Mouse (Mus musculus): ENCODE measurements around the gene Gp9. TPM values are rescaled to one million over a fixed set of nuclear protein-coding genes. Genes with fewer than 3 reads are reported as not detected.

Gp9 gene
- 3.0 and 3.1 TPM in 2 replicates for polyA plus RNA-seq (2016; fragmentation: Nextera tagmentation; extraction: Ambion mirVana)

DNA sequence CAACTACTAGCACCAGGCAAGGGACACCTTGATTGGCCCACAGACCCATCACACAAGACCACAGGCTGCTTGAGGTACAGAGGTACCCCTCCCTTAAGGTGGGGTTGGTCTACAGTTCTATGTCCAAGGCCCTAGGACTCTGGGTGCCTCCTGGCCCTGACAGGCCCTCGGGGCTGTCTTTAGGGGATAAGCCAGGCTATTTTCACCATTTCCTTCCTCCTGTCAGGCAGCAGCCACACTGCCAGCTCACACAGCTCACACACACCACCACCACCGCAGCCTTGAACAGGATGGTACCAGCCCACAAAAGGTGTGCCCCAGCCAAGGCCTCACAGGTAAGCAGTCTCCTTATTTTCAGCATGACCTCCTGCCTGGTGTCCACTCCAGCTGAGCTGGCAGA lies at the start of gene Gp9:
Gene Gp9 (plus strand): TSS at position 231 of the 400 bp plus-strand sequence.
- no peak within 1 kb of the TSS for H3K4me3 ChIP-seq
- DNase-seq (ENCODE audit: low spot score) = no peak

DNA sequence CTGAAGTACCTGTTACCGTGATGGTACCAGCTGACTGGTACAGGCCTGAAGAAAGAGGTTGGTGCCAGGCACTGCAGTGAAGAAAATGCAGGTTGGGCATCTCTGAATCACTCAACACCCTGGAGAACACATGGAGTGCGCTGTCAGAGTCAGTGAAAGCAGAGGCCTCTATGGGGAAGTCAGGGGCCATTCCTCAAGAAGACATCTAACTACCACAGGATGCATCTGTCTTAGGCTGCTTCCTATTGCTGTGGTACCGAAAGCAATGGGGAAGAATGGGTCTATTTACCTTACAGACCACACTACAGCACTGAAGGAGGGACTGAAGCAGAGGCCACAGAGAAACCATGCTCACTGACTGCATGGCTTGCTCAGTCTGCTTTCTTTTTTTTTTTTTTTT lies 49.8 kb upstream of the Gp9 start:
- DNase-seq (ENCODE audit: low spot score) = no peak

More for the DNA sequence above, at the start of gene Gp9:
- H3K4me1 ChIP-seq (replicated peaks) = no peaks in the 10 kb centered on the region
- no peak within 1 kb of the TSS; the same call in 1 of the 2 replicates for H3K27ac ChIP-seq
- no peaks in the 10 kb centered on the region for H3K27me3 ChIP-seq (ENCODE audit: insufficient read depth, poor library complexity, severe bottlenecking)
- H3K9me3 ChIP-seq = peaks cover 4% of the 10 kb centered on the region; the same call in 1 of the 2 replicates
- H3K36me3 ChIP-seq = no peaks in the 10 kb centered on the region
- WGBS = 72% methylated on average over 2 of the region's 2 CpGs

DNA sequence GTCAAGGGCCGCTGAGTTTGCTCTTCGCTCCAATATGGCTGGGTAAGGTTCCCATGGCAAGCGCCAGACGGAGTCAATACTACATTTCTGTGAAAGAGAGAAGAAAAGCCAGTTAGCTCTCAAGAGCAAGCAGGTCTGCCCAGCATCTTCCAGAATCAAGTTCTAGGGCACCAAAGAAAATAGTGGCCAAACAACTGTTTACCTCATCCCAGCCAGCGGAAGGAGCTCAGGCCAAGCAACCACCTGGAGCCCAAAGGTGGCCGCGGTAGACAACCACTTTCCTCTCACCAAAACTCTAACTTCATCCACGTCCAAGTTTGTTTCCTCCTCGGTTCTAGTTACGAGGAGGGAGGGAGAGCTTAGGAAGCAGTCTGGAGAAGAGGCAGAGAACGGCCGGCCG lies 47.7 kb upstream of the Gp9 start:
- H3K4me1 ChIP-seq (replicated peaks) = peaks cover 62% of the 10 kb centered on the region
- peaks cover 78% of the 10 kb centered on the region for H3K27me3 ChIP-seq (ENCODE audit: insufficient read depth, poor library complexity, severe bottlenecking)
- peaks cover 7% of the 10 kb centered on the region for H3K36me3 ChIP-seq
- peak overlapping the region; percentile 78 for H3K4me3 ChIP-seq
- 14% methylated on average over 13 of the region's 13 CpGs for WGBS
- H3K27ac ChIP-seq = peak overlapping the region; percentile 89
- no peak for DNase-seq (ENCODE audit: low spot score)
- no peaks in the 10 kb centered on the region for H3K9me3 ChIP-seq

More for the DNA sequence above, 49.8 kb upstream of the Gp9 start:
- Histone ChIP-seq H3K4me3 (no peak overlapping the region), H3K4me1 (replicated peaks) (peaks cover 62% of the 10 kb centered on the region), H3K9me3 (no peaks in the 10 kb centered on the region), H3K36me3 (no peaks in the 10 kb centered on the region), H3K27ac (no peak overlapping the region), H3K27me3 (ENCODE audit: insufficient read depth, poor library complexity, severe bottlenecking) (peaks cover 61% of the 10 kb centered on the region)
- WGBS = 66% methylated on average over 3 of the region's 3 CpGs

DNA sequence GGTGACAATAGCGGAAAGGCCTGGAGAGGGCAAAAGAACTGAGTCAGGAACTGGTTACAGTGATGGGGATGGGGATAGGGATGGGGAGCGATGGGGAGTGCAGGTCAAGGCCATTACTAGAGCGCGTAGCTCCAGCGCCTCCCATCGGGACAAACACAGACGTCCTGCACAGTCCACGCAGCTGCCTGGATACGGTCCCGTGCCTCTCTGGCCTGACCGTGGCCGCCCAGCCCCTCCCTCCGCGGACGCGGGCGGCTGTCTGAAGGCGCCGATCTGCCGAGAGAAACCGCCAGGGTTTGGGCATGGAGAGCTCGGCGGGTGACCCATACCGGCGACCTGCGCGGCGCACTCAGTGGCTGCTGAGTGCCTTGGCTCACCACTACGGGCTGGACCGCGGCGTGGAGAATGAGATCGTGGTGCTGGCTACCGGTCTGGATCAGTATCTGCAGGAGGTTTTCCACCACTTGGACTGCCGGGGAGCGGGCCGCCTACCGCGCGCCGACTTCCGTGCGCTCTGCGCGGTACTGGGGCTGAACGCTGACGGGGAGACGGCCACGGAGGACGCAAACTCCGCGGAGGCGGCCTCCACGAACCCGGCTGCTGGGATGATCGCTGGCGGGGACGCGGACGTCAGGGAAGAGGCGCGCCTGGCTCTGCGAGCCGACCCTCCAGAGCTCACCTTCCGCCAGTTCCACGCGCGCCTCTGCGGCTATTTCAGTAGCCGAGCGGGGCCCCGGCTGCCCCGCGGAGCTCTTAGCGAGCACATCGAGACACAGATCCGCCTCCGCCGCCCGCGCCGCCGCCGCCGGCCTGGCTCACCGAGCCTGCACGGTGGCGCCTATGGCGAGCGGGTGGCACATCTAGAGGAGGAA lies 47.0 kb upstream of the Gp9 start, which contains the start of gene Efcc1:
Gene Efcc1 (plus strand): TSS at position 279 of the 872 bp plus-strand sequence.
- Histone ChIP-seq H3K4me1 (replicated peaks) (peaks cover 56% of the 10 kb centered on the region), H3K36me3 (peaks cover 13% of the 10 kb centered on the region), H3K27me3 (ENCODE audit: insufficient read depth, poor library complexity, severe bottlenecking) (peaks cover 85% of the 10 kb centered on the region), H3K4me3 (peak within 1 kb of the TSS; percentile 78), H3K27ac (peak within 1 kb of the TSS; percentile 89), H3K9me3 (no peaks in the 10 kb centered on the region)
- under 1% methylated on average over 90 of the region's 90 CpGs for WGBS
- peak; percentile 77 for DNase-seq (ENCODE audit: low spot score)

DNA sequence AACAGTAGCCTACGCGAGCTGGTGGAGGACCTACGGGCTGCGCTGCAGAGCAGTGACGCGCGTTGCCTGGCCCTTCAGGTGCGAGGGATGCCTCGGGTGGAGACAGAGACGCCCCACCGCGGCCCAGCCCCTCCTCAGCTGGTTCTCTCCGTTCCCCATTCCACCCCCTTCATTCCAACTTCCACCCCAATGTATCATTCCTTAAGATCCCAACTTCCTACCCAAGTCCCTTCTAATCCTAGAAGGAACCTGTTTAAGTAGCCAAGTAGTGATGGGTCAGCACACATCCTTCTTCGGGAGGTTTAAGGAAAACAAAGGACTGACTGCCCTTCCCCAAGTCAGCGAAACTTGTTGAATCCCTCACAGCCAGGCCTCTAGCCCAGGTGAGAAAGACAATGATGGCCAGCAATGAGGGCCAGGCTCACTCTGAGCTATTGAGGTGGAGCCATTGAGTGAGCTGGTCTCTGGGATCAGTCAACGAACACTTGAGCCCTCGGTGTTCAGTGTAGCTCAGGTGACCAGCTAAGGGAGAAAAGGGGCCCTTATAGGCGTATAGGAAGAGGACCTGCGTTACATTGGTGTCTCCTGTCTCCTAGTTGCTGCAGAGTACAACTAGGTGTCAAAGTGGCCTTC lies 46.3 kb upstream of the Gp9 start:
- Histone ChIP-seq H3K36me3 (peaks cover 16% of the 10 kb centered on the region), H3K4me1 (replicated peaks) (peaks cover 49% of the 10 kb centered on the region), H3K4me3 (peak overlapping the region; percentile 78), H3K27ac (peak overlapping the region; percentile 89), H3K9me3 (no peaks in the 10 kb centered on the region), H3K27me3 (ENCODE audit: insufficient read depth, poor library complexity, severe bottlenecking) (peaks cover 93% of the 10 kb centered on the region)
- no peak for DNase-seq (ENCODE audit: low spot score)
- WGBS = 1% methylated on average over 19 of the region's 19 CpGs

DNA sequence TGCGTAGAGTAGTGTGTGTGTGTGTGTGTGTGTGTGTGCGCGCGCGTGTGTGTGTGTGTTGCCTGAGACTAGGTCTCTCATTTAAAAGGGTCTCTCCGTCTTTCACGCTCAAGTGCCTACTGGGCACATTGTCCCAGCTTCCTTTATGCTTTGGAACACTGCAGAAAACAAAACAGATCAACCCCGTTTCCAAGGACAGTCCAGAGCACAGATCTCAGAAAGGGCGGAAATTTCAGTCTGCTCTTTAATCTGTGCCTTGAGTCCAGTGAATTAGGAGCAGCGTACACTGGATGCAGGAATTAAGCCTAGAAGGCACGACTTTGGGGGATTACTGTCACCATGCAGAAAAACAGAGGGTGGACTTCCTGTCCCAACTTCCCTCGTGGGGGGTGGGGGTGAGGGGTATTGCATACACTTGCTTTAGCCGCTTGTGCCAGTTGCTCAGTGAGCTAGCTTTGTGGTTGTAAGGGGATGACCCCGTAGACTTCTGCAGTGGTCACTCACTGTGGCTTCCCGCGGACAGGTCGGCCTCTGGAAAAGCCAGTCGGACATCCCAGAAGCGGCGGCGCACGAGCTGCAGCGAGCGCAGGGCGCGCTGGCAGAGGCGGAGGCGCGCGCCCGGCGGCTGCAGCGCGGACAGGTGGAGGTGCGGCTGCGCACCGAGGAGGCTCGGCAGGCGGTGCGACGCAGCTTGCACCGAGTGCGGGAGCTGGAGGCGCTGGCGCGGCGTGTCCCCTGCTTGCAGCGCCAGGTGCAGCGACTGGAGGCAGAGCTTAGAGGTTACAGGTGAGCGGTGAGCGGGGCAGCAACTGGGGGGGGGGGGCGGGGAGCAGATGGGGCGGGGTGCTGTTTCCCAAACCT lies 45.5 kb upstream of the Gp9 start:
- peaks cover 55% of the 10 kb centered on the region for H3K4me1 ChIP-seq (replicated peaks)
- 1% methylated on average over 53 of the region's 53 CpGs for WGBS
- H3K27me3 ChIP-seq (ENCODE audit: insufficient read depth, poor library complexity, severe bottlenecking) = peaks cover 99% of the 10 kb centered on the region
- H3K36me3 ChIP-seq = peaks cover 16% of the 10 kb centered on the region
- H3K4me3 ChIP-seq = peak overlapping the region; percentile 78
- H3K9me3 ChIP-seq = no peaks in the 10 kb centered on the region
- DNase-seq (ENCODE audit: low spot score) = peak; percentile 54
- peak overlapping the region; percentile 89 for H3K27ac ChIP-seq

DNA sequence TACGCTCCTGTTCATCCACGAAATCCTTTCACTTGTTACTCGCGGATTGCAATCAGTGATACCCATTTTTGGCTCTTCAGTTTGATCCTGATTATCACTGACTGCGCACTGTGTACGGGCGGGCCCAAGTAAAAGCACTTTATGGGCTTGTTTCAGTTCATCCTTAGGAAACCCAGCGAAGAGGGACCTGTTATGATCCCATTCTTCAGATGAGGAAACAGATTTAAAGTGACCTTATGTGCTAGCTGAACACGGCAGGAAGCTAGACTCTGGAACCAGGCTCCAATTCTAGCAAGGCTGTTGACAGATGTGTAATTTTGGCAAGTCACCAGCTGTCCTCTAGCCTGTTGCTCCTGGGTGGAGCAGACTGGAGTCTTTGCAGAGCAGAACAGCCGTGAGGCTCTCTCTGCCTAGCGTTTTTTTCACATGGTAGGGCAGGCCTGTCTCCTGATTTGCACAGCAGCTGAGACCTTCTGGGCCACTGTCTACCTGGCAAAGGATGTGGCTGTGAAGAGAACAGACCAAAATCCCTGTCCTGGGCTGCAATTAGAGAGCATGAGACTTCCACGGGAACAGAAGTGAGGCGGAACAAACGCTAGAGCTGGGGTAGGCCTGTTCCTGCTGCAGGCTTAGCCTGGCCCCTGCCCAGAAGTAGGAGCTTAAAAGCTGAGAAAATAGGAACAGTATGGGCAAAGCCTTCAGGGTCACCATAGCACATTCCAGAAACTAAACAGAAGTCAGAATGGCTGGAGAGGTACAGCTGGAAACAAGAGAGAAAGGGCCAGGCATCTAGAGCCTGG lies 44.5 kb upstream of the Gp9 start:
- no peaks in the 10 kb centered on the region for H3K9me3 ChIP-seq
- peaks cover 64% of the 10 kb centered on the region for H3K4me1 ChIP-seq (replicated peaks)
- peak; percentile 39 for DNase-seq (ENCODE audit: low spot score)
- peaks cover 16% of the 10 kb centered on the region for H3K36me3 ChIP-seq
- peak overlapping the region; percentile 78 for H3K4me3 ChIP-seq
- no peak overlapping the region; the same call in 1 of the 2 replicates for H3K27ac ChIP-seq
- 24% methylated on average over 14 of the region's 14 CpGs for WGBS
- H3K27me3 ChIP-seq (ENCODE audit: insufficient read depth, poor library complexity, severe bottlenecking) = peaks cover 90% of the 10 kb centered on the region

DNA sequence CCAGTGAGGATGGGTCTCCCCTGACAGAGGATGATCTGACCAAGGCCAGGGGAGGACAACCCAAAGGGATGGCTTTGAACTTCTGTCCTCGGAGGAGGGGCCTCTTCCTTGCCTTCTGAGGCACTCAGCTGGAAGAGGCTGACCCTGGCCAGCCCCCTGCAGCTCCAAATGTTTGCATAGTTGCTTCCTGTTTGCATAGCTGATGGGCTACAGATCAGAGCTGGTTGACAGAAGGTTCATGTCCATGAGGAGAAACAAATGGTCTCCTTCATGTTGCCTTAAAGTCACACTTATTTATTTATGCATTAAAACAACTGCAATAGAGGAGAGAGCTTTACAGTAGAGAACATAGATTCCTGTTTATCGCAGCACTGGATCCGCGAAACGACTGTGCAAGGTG lies 43.7 kb upstream of the Gp9 start:
- Histone ChIP-seq H3K4me3 (no peak overlapping the region), H3K4me1 (replicated peaks) (peaks cover 73% of the 10 kb centered on the region), H3K36me3 (peaks cover 16% of the 10 kb centered on the region), H3K9me3 (no peaks in the 10 kb centered on the region), H3K27ac (no peak overlapping the region), H3K27me3 (ENCODE audit: insufficient read depth, poor library complexity, severe bottlenecking) (peaks cover 87% of the 10 kb centered on the region)
- DNase-seq (ENCODE audit: low spot score) = peak; percentile 39
- 69% methylated on average over 5 of the region's 5 CpGs for WGBS

DNA sequence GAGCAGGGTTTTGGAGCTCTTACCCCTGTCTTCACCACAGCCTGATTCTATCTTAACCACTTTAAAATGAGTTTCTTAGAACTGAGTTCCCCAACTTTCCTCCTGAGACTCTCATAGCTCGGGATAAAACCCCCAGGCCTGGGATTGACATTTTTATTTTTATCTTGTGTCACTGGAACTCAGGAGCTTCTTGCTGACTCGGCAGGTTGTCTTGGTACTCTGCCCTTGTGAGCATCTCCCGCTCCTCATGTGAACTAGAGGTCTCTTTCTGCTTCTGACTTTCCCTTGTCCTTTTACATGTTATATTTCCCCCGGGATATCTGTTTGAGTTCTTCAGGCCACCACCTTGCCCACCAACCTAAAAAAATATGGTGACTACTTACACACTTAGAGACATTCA lies 40.9 kb upstream of the Gp9 start:
- Histone ChIP-seq H3K4me3 (no peak overlapping the region), H3K9me3 (no peaks in the 10 kb centered on the region), H3K36me3 (peaks cover 16% of the 10 kb centered on the region), H3K4me1 (replicated peaks) (peaks cover 66% of the 10 kb centered on the region), H3K27ac (peak overlapping the region; percentile 88; the same call in 1 of the 2 replicates), H3K27me3 (ENCODE audit: insufficient read depth, poor library complexity, severe bottlenecking) (peaks cover 82% of the 10 kb centered on the region)
- no peak for DNase-seq (ENCODE audit: low spot score)
- whole genome bisulfite sequencing = 77% methylated on average over 4 of the region's 4 CpGs

DNA sequence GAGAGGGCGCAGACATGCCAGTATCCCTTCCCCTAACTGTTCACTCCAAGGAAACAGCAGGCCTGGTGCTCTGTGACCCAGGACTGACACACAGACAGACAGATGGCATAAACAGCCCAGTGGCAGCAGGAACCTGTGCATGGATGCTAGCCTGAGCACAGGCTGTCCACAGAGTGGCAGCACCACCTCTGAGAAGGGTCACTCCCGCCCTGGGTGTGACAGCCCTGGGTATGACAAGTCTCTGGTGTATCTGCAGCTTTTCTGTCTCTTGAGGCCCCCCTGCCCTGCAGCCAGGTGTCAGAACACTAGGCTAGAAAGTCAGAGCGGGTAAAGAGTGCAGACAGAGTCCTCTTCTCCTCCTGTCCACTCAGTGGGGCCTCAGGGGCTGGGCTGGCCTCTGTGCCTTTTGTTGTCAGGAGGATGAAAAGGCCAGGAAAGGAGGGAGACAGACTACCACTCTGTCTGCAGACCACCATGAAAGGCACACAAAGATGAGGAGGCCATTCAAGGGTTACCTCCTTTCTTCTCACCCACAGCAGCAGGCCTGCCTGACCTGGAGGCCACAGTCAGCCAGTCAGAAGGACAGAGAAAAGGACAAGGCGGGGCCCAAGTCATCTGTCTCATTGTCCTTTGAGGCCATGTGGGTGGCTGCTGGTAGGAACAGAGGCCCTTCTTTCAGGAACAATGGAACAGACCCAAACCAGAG lies 39.8 kb upstream of the Gp9 start:
- no peaks in the 10 kb centered on the region for H3K9me3 ChIP-seq
- peaks cover 22% of the 10 kb centered on the region for H3K36me3 ChIP-seq
- H3K4me1 ChIP-seq (replicated peaks) = peaks cover 57% of the 10 kb centered on the region
- peak; percentile 89 for DNase-seq (ENCODE audit: low spot score)
- H3K27ac ChIP-seq = peak overlapping the region; percentile 88
- peaks cover 78% of the 10 kb centered on the region for H3K27me3 ChIP-seq (ENCODE audit: insufficient read depth, poor library complexity, severe bottlenecking)
- WGBS = 20% methylated on average over 4 of the region's 4 CpGs
- H3K4me3 ChIP-seq = 0 out of 2 replicates have a peak overlapping the region, but pooled peaks have one; percentile 5

DNA sequence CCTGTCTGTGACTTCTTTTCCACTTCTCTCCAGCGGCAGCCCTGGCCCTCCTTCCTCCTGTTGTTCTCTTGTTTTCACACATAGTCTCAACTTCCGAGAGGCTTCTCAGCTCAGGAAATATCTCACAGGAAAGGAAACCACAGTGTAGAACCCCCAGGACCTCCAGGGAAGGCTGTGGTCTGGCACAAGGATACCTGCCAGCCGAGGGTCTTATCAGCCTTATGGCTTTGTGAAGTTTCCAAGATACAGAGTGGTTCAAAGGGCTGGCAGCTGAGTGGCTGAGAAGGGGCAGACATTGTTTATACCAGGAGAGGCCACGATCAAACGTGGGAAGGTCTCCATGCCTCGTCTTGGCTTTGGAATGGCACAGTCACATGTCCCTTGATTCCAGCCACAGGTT lies 38.0 kb upstream of the Gp9 start:
- WGBS = 54% methylated on average over 6 of the region's 6 CpGs
- no peak overlapping the region for H3K4me3 ChIP-seq
- peaks cover 43% of the 10 kb centered on the region for H3K4me1 ChIP-seq (replicated peaks)
- no peak for DNase-seq (ENCODE audit: low spot score)
- H3K27ac ChIP-seq = peak overlapping the region; percentile 88
- H3K36me3 ChIP-seq = peaks cover 18% of the 10 kb centered on the region
- peaks cover 60% of the 10 kb centered on the region for H3K27me3 ChIP-seq (ENCODE audit: insufficient read depth, poor library complexity, severe bottlenecking)
- H3K9me3 ChIP-seq = no peaks in the 10 kb centered on the region

All from hindbrain, embryonic 10.5 days (tissue).